Mouse (Mus musculus) spleen, postnatal 10 days (tissue): Measurements from ENCODE around the gene Cd164.
A peak's percentile ranks its signal among the peaks of the same experiment; 100 is the strongest.

Source experiments
- DNase-seq, 2 experiments: peaks; one replicate each; pipeline ENCODE4 v3.0.0; 2021 to 2022; ENCODE audit warnings: low spot score in 2 of 2

The Cd164 gene

GRCm38 (mm10) chr10:41518981-41519618, at the start of gene Cd164:
TSS of gene Cd164 (plus strand) at chr10:41519414.
- DNase-seq, result peak; percentile 93

DNA sequence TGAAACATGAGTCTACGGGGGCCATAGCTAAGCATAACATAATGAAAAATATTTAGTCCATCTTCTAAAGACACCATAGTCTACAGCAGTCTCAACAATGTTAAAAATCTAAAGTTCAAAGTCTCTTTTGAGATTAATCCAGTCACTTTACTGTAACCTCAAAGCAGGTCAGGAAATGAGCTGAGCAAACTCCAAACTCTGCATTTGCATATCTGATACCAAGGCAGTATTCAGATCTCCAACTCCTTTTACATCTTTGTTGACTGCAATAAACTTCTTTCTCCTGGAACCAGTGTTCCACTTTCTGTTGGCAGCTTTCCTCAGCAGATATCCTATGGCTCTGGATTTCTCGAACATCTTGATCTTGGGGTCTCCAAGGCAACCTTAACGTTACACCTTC, 48.5 kb upstream of the Cd164 start:
- DNase-seq, result no peak

DNA sequence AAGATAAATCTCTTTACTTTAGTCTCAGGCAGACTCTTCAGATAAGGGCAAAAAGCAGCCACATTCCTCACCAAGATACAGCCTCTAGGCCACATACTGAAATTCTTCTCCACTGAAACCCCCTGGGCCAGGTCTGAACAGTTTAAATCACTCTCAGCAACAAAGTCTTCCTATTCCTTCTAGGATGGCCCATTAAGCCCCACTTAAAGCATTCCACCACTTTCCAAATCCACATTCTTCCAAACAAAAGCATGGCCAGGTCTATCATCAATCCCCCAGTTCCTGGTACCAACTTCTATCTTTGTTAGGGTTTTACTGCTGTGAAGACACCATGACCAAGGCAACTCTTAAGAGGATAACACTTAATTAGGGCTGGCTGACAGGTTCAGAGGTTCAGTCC, 46.7 kb upstream of the Cd164 start:
- no peak for DNase-seq

GRCm38 (mm10) chr10:41472962-41473481, 46.2 kb upstream of the Cd164 start:
- no peak for DNase-seq

- peak in 1 of 2 experiments; percentile 59 for DNase-seq
Measured at GRCm38 (mm10) chr10:41473782-41474468, 45.3 kb upstream of the Cd164 start.

GRCm38 (mm10) chr10:41474981-41475391, 44.2 kb upstream of the Cd164 start:
- no peak for DNase-seq

- peak; percentile 54 to 77 for DNase-seq
Measured at GRCm38 (mm10) chr10:41476171-41477017, 42.8 kb upstream of the Cd164 start, which contains the start of gene Mical1. TSS of gene Mical1 (plus strand) at chr10:41476314.

GRCm38 (mm10) chr10:41477018-41477277, 42.3 kb upstream of the Cd164 start:
- peak in 1 of 2 experiments; percentile 38 for DNase-seq

- DNase-seq, result peak; percentile 32 to 54
Measured at GRCm38 (mm10) chr10:41477278-41478181, 41.7 kb upstream of the Cd164 start.

GRCm38 (mm10) chr10:41479961-41480360, 39.3 kb upstream of the Cd164 start:
- DNase-seq, result no peak

- no peak for DNase-seq
Measured at GRCm38 (mm10) chr10:41480938-41481880, 38.0 kb upstream of the Cd164 start.

- DNase-seq, result no peak
Measured at GRCm38 (mm10) chr10:41482446-41482845, 36.8 kb upstream of the Cd164 start.

DNA sequence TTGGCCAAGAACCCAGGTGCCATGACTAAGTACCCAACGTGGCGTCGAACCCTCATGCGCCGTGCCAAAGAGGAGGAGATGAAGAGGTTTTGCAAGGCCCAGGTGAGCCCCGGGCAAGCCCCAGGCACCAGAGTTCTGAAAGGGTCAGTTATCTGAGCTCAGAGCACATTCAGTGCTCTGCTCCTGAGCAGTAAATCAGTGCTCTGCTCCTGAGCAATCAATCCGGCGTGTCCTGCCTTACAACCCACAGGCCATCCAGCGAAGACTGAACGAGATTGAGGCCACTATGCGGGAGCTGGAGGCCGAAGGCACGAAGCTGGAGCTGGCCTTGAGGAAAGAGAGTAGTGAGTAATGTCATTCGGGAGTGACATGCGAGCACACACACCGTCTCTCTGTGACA, 33.4 kb upstream of the Cd164 start:
- no peak for DNase-seq

DNA sequence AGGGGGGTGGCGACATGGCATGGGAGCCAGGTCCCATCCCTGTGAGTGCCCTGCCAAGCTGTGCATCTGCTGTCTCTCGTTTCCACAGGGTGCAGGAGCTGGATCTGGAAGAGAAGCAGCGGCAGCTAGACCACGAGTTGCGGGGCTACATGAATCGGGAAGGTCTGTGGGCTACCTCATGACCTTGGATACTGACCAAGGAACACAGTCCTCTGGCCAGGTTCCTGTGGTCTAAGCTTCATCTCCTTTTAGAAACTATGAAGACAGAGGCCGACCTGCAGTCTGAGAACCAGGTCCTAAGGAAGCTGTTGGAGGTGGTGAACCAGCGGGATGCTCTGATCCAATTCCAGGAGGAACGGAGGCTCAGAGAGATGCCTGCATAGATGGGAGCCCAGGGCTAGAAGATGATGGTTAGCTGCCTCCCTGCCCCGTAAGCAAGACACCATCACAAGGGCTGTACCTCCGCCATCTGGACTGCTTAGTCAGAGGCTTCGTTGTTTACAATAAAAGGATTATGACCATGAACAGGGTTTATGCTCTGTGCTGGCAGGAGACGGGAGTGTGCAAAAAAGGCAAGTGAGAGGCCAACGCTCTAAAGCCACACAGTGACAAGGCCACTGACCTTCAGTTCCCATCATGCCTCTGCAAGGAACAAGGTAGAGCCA, 32.6 kb upstream of the Cd164 start:
- DNase-seq, result no peak

GRCm38 (mm10) chr10:41488877-41489276, 30.3 kb upstream of the Cd164 start:
- no peak for DNase-seq

DNA sequence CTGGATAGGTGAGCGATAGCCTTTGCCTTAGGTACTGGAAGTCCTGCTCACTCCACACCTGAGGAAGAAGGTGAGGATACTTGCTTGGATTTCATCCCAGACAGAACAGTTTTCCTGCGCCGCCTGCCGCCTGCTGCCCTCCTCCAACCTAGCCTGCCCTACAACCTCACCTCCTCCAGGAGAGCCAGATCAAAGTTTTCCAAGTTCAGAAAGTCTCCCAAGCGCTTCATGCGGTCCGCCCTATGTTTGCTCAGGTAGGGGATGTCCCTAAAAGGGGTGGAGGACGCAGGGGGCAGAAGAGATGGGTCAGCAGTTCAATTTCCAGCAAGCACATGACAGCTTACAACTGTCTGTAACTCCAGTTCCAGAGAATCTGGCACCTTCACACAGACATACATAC, 29.9 kb upstream of the Cd164 start:
- no peak for DNase-seq

GRCm38 (mm10) chr10:41489708-41490517, 29.3 kb upstream of the Cd164 start, which contains the start of the genes Smpd2 and Ppil6:
TSS of gene Smpd2 (minus strand) at chr10:41490369.
TSS of gene Ppil6 (plus strand) at chr10:41490439.
- peak; percentile 77 to 90 for DNase-seq

- no peak for DNase-seq
Measured at GRCm38 (mm10) chr10:41490518-41490873, 28.7 kb upstream of the Cd164 start.

- DNase-seq, result no peak
Measured at GRCm38 (mm10) chr10:41491111-41491510, 28.1 kb upstream of the Cd164 start.
